Mouse (Mus musculus) forebrain, postnatal 0 days (tissue): ENCODE measurements at regions not wholly inside any gene's neighbourhood (a gene's known extent, or its start where the extent isn't known, plus 50 kb on each side); places are given as distances from the start of the nearest gene placed in this dataset.
A peak's percentile ranks its signal among the peaks of the same experiment; 100 is the strongest.

Source experiments
- ATAC-seq: fragments of 200-750 bp; cut with Nextera tagmentation; 2 replicates; pipeline ENCODE4 v1.8.0; 2017; ENCODE audit warnings: mild to moderate bottlenecking, moderate library complexity
- DNase-seq: peaks from one replicate; pipeline ENCODE4 v3.0.0-alpha.2; 2015
- H3K27ac ChIP-seq: fragments of 300-500 bp; sonication (generic); 2 replicates; pipeline ENCODE4 v1.5.1; 2014; ENCODE audit warnings: low read depth, mild to moderate bottlenecking, antibody characterized with exemption, low read length, moderate library complexity, mixed read lengths
- H3K27me3 ChIP-seq: fragments of 300-500 bp; sonication (generic); 2 replicates; pipeline ENCODE4 v1.6.1; 2014; ENCODE audit warnings: mild to moderate bottlenecking, low read length, mixed read lengths; ENCODE audit not compliant: insufficient read depth
- H3K36me3 ChIP-seq: fragments of 300-500 bp; sonication (generic); 2 replicates; pipeline ENCODE4 v1.6.1; 2014; ENCODE audit warnings: mild to moderate bottlenecking, moderate library complexity; ENCODE audit not compliant: insufficient read depth
- H3K4me1 ChIP-seq: fragments of 300-500 bp; sonication (generic); 2 replicates; pipeline ENCODE4 v1.6.1; 2014; ENCODE audit warnings: antibody characterized with exemption; ENCODE audit not compliant: insufficient read depth
- H3K4me2 ChIP-seq: fragments of 300-500 bp; sonication (generic); 2 replicates; pipeline ENCODE4 v1.6.1; 2014; ENCODE audit warnings: low read depth, mild to moderate bottlenecking, moderate library complexity
- H3K4me3 ChIP-seq: fragments of 300-500 bp; sonication (generic); 2 replicates; pipeline ENCODE4 v1.5.1; 2014; ENCODE audit warnings: low read depth, low read length, mixed read lengths
- H3K9ac ChIP-seq: fragments of 300-500 bp; sonication (generic); 2 replicates; pipeline ENCODE4 v1.6.1; 2014; ENCODE audit warnings: mild to moderate bottlenecking
- H3K9me3 ChIP-seq: fragments of 300-500 bp; sonication (generic); 2 replicates; pipeline ENCODE4 v1.6.1; 2016; ENCODE audit warnings: low read length
- CTCF ChIP-seq: sonication (generic); IDR thresholded peaks from 2 replicates; pipeline ENCODE4 v1.5.1; 2016; ENCODE audit warnings: antibody characterized with exemption, control low read depth, low read depth
- WGBS: fragments of 180-500 bp; shearing (Covaris S2); extraction: QIAGEN DNeasy Blood & Tissue Kit; methylation state at CpG from one replicate; pipeline ENCODE4 v1.1.7; 2014; 5-methylcytosine and 5-hydroxymethylcytosine counted together

DNA sequence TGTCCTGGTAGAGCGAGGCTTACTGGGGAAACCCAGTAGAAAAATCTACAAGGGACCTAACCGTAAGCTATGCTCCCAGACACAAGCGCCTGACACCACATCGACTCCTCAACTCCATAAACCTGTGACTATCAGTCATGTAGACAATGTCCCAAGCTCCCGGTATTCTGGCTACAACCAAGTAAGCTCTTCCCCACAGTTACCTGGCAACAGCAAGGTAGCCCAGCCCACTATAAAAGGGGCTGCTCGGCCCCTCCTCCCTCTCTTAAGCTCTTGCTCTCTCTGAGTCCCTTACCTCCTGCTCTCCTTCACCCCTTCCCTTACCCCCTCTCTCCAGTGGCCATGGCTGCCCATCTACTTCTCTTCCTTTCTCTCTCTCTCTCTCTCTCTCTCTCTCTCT, 178.4 kb upstream of the Ercc4 start:
- Histone ChIP-seq H3K27ac (no peak overlapping the region), H3K4me3 (no peak overlapping the region), H3K4me2 (no peak overlapping the region), H3K9me3 (no peaks in the 10 kb centered on the region), H3K4me1 (no peaks in the 10 kb centered on the region), H3K27me3 (no peaks in the 10 kb centered on the region), H3K9ac (no peak overlapping the region), H3K36me3 (no peaks in the 10 kb centered on the region)
- ATAC-seq = no peak
- 84% methylated on average over 6 of the region's 6 CpGs for WGBS
- no peak for DNase-seq
- TF ChIP-seq CTCF = no peak

DNA sequence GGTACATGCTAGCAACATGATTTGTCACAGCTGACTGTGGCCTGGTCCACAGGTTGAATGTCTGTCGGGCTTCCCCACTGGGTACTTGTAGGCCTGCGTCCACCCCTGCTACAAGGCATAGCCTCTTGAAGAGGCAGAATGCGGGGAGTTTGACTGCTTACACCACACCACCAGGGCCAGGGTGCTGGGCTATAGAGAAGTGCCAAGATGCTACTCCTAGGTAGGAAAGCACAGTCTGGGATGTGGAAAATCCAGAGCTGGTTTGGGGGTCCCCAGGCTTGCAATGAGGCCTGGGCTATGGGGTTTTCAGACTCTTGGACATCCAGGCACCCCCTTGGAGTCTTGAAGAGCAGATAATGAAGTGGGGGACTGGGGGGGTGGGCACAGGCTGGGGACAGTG, 176.5 kb upstream of the Ercc4 start:
- H3K4me3 ChIP-seq = no peak overlapping the region
- H3K4me1 ChIP-seq = no peaks in the 10 kb centered on the region
- no peaks in the 10 kb centered on the region for H3K36me3 ChIP-seq
- no peak for ATAC-seq
- no peak overlapping the region for H3K27ac ChIP-seq
- no peak overlapping the region for H3K4me2 ChIP-seq
- no peak for DNase-seq
- no peaks in the 10 kb centered on the region for H3K27me3 ChIP-seq
- WGBS = 98% methylated on average over 3 of the region's 3 CpGs
- H3K9ac ChIP-seq = no peak overlapping the region
- H3K9me3 ChIP-seq = no peaks in the 10 kb centered on the region
- no peak for TF ChIP-seq CTCF

DNA sequence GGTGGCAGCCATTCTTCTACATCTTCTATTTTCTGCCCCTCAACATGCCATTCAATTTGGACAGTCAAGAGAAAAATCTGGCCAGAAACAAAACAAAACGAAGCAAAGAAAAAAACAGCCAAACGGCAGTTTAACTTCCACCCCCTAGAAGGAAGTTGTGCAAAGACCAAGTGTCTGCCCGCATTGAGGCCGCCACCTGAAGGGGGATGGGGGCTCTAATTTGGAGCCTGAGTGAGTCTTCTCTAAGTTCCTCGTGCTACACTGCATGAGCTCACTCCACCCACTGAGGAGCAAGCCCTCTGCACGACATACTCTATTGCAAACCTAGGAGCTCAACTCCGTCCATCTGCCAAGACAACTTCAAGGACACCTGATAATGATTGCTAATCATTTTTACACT, 174.9 kb upstream of the Ercc4 start:
- no peaks in the 10 kb centered on the region for H3K27me3 ChIP-seq
- H3K9ac ChIP-seq = no peak overlapping the region
- H3K9me3 ChIP-seq = no peaks in the 10 kb centered on the region
- no peaks in the 10 kb centered on the region for H3K36me3 ChIP-seq
- 68% methylated on average over 7 of the region's 7 CpGs for WGBS
- H3K4me2 ChIP-seq = no peak overlapping the region
- TF ChIP-seq CTCF = no peak
- H3K27ac ChIP-seq = no peak overlapping the region
- DNase-seq = no peak
- H3K4me3 ChIP-seq = no peak overlapping the region
- no peaks in the 10 kb centered on the region for H3K4me1 ChIP-seq
- ATAC-seq = no peak

DNA sequence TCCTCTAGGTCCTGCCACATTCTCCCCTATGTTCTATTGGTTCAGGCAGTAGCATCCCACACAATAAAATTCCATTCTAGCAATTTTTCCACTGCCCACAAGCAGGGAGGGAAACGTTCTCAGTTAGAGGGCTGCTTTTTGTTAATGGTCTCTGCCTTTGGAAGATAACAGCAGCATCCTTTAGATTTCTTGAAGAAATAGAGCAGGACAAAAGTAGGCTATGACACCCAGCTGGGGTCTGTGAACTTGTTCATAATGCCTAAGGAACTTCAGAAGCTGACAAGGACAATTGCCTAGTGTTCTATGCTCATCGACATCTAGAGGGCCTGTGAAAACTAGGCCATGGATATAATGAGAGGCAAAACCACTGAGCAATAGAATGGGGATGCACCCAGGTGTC, 174.2 kb upstream of the Ercc4 start:
- no peak for TF ChIP-seq CTCF
- Histone ChIP-seq H3K9ac (no peak overlapping the region), H3K4me1 (no peaks in the 10 kb centered on the region), H3K9me3 (no peaks in the 10 kb centered on the region), H3K36me3 (no peaks in the 10 kb centered on the region), H3K4me2 (no peak overlapping the region), H3K27me3 (no peaks in the 10 kb centered on the region), H3K27ac (no peak overlapping the region), H3K4me3 (no peak overlapping the region)
- no peak for DNase-seq
- 54% methylated on average over 2 of the region's 2 CpGs for WGBS
- ATAC-seq = no peak

DNA sequence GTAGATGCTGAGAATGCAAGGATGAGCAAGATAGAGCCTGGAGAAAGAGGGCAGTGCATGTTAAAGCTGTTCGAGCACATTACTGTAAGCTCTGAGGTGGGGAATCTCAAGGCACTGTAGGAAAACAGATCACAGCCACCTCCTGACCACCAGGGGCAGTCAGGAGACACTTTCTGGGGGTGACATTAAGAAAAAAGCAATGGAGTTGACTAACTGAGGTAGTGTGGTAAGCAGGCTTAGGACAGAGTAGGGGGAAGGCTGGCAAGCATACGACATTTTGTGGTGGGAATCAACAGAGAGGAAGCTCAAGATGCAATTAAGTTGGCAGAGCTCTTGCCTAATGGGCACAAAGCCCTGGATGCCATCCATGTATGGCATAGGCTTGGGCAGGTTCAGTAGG, 172.9 kb upstream of the Ercc4 start:
- H3K27me3 ChIP-seq = no peaks in the 10 kb centered on the region
- DNase-seq = no peak
- 74% methylated on average over 2 of the region's 2 CpGs for WGBS

DNA sequence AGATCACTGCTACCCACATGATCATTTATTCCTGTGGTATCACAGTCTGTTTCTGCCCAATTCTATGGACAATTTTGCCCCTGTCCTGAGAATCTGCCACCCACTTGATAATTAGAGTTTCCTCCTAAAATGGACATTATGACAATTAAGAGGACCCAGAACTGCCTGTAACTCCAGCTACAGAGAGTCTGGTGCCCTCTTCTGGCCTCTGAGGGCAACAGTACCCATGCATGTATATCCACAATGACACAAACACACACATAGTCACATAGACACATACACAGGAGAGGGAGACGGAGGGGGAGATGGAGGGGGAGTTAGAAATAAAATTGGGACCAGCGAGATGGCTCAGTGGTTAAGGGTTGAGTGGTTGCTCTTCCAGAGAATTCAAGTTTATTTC, 170.9 kb upstream of the Ercc4 start:
- peak; percentile 59 for TF ChIP-seq CTCF
- no peak for ATAC-seq
- Histone ChIP-seq H3K4me1 (no peaks in the 10 kb centered on the region), H3K4me3 (no peak overlapping the region), H3K9ac (no peak overlapping the region), H3K36me3 (no peaks in the 10 kb centered on the region), H3K27me3 (no peaks in the 10 kb centered on the region), H3K9me3 (no peaks in the 10 kb centered on the region), H3K4me2 (no peak overlapping the region), H3K27ac (no peak overlapping the region)
- WGBS = 88% methylated on average over 2 of the region's 2 CpGs
- DNase-seq = no peak

More for the DNA sequence above, 172.9 kb upstream of the Ercc4 start:
- TF ChIP-seq CTCF = 0 out of 2 replicates have a peak, but pooled peaks have one; percentile 17
- Histone ChIP-seq H3K27ac (no peak overlapping the region), H3K4me1 (no peaks in the 10 kb centered on the region), H3K9me3 (no peaks in the 10 kb centered on the region), H3K4me3 (no peak overlapping the region), H3K9ac (no peak overlapping the region), H3K4me2 (no peak overlapping the region), H3K36me3 (no peaks in the 10 kb centered on the region)
- no peak for ATAC-seq

DNA sequence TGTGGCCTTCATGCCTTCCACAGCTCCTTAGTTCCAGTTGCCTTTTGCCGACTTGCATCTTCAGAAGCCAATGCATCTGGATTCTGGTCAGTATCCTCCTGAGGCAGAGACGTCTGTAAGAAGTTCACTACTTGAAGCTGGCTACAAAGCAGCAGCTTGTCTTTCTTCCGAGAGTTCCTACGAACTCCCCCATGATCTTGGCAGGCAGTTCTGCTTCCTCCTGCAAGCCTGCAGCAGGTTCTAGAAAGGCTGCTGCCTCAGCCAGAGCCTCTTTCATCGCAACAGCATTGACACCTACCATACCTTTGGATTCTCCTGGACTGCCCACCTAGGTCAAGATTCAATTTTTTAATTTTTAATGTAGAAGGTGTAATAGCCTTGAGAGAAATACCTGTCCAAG, 158.3 kb upstream of the Ercc4 start:
- Histone ChIP-seq H3K4me2 (no peak overlapping the region), H3K27me3 (no peaks in the 10 kb centered on the region), H3K4me1 (no peaks in the 10 kb centered on the region), H3K27ac (no peak overlapping the region), H3K36me3 (no peaks in the 10 kb centered on the region), H3K4me3 (no peak overlapping the region), H3K9ac (no peak overlapping the region), H3K9me3 (no peaks in the 10 kb centered on the region)
- DNase-seq (no peak), ATAC-seq (no peak)
- 89% methylated on average over 5 of the region's 5 CpGs for WGBS
- no peak for TF ChIP-seq CTCF

DNA sequence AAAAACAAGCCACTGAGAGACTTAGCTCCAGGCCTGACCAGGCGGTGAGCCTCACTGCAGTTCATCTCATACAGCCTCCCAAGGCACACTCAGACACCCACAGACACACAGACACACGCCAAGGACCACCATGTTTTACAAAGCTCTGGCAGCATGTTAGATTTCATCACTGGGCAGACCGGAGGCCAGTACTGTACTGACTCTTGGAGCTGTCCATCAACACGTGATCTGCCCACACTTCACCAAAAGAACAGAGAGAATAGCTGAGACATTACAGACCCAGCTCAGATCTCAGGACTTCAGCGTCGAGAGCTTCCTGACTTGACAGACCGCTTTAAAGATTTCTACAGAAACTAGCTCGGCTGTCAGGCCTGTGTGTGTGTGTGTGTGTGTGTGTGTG, 155.5 kb upstream of the Ercc4 start:
- Histone ChIP-seq H3K4me3 (no peak overlapping the region), H3K4me1 (no peaks in the 10 kb centered on the region), H3K9ac (no peak overlapping the region), H3K36me3 (no peaks in the 10 kb centered on the region), H3K9me3 (no peaks in the 10 kb centered on the region), H3K27me3 (no peaks in the 10 kb centered on the region), H3K4me2 (no peak overlapping the region), H3K27ac (no peak overlapping the region)
- ATAC-seq = no peak
- WGBS = 70% methylated on average over 8 of the region's 8 CpGs
- no peak for DNase-seq
- TF ChIP-seq CTCF = no peak
